Mouse (Mus musculus): ENCODE measurements around the gene Ccdc92. TPM values are rescaled to one million over a fixed set of nuclear protein-coding genes. Genes with fewer than 3 reads are reported as not detected.

The Ccdc92 gene
- total RNA-seq, 2 experiments from 2014 or later = 72.2 to 73.5 TPM

GRCm38 (mm10) chr5:124862871-124863741 lies 882 bp upstream of the Ccdc92 start:
- intact Hi-C loops (cut with DNase I) = no loop called here
- no peak for DNase-seq (ENCODE audit: low spot score in 2 of 2)

- intact Hi-C loops (cut with DNase I) = no loop called here
- DNase-seq (ENCODE audit: low spot score in 2 of 2) = peak in 1 of 2 experiments; percentile 45
Measured at GRCm38 (mm10) chr5:124861463-124861862, 761 bp downstream of the Ccdc92 start.

- no peak for DNase-seq (ENCODE audit: low spot score in 2 of 2)
- intact Hi-C loops (cut with DNase I) = no loop called here
Measured at GRCm38 (mm10) chr5:124860013-124860412, 2.2 kb downstream of the Ccdc92 start.

- DNase-seq (ENCODE audit: low spot score in 2 of 2) = no peak
- intact Hi-C loops (cut with DNase I) = no loop called here
Measured at GRCm38 (mm10) chr5:124854202-124854601, 8.0 kb downstream of the Ccdc92 start.

GRCm38 (mm10) chr5:124853079-124853478 lies 9.1 kb downstream of the Ccdc92 start:
- DNase-seq (ENCODE audit: low spot score in 2 of 2) = peak in 1 of 2 experiments; percentile 67
- intact Hi-C loops (cut with DNase I) = no loop called here

- intact Hi-C loops (cut with DNase I) = no loop called here
- DNase-seq (ENCODE audit: low spot score in 2 of 2) = no peak
Measured at GRCm38 (mm10) chr5:124852294-124852693, 9.9 kb downstream of the Ccdc92 start.

- intact Hi-C loops (cut with DNase I) = no loop called here
- DNase-seq (ENCODE audit: low spot score in 2 of 2) = no peak
Measured at GRCm38 (mm10) chr5:124851572-124851971, 10.7 kb downstream of the Ccdc92 start.

GRCm38 (mm10) chr5:124848994-124849393 lies 13.2 kb downstream of the Ccdc92 start:
- intact Hi-C loops (cut with DNase I) = no loop called here
- no peak for DNase-seq (ENCODE audit: low spot score in 2 of 2)

GRCm38 (mm10) chr5:124847014-124847413 lies 15.2 kb downstream of the Ccdc92 start:
- DNase-seq (ENCODE audit: low spot score in 2 of 2) = no peak
- intact Hi-C loops (cut with DNase I) = no loop called here

- intact Hi-C loops (cut with DNase I) = no loop called here
- DNase-seq (ENCODE audit: low spot score in 2 of 2) = no peak
Measured at GRCm38 (mm10) chr5:124844929-124845328, 17.3 kb downstream of the Ccdc92 start.

GRCm38 (mm10) chr5:124843386-124843785 lies 18.8 kb downstream of the Ccdc92 start:
- intact Hi-C loops (cut with DNase I) = no loop called here
- no peak for DNase-seq (ENCODE audit: low spot score in 2 of 2)

- DNase-seq (ENCODE audit: low spot score in 2 of 2) = no peak
- intact Hi-C loops (cut with DNase I) = no loop called here
Measured at GRCm38 (mm10) chr5:124840669-124841068, 21.6 kb downstream of the Ccdc92 start.

- intact Hi-C loops (cut with DNase I) = no loop called here
Measured at GRCm38 (mm10) chr5:124840202-124840601, 22.0 kb downstream of the Ccdc92 start.

GRCm38 (mm10) chr5:124836621-124837020 lies 25.6 kb downstream of the Ccdc92 start:
- peak; percentile 41 to 81 for DNase-seq (ENCODE audit: low spot score in 2 of 2)
- intact Hi-C loops (cut with DNase I) = no loop called here

More at GRCm38 (mm10) chr5:124840202-124840601, 22.0 kb downstream of the Ccdc92 start:
- DNase-seq (ENCODE audit: low spot score in 2 of 2) = no peak

GRCm38 (mm10) chr5:124836075-124836474 lies 26.1 kb downstream of the Ccdc92 start:
- intact Hi-C loops (cut with DNase I) = no loop called here
- DNase-seq (ENCODE audit: low spot score in 2 of 2) = no peak

GRCm38 (mm10) chr5:124835218-124835617 lies 27.0 kb downstream of the Ccdc92 start:
- no peak for DNase-seq (ENCODE audit: low spot score in 2 of 2)

GRCm38 (mm10) chr5:124830331-124830730 lies 31.9 kb downstream of the Ccdc92 start:
- no peak for DNase-seq (ENCODE audit: low spot score in 2 of 2)
- intact Hi-C loops (cut with DNase I) = no loop called here

More at GRCm38 (mm10) chr5:124835218-124835617, 27.0 kb downstream of the Ccdc92 start:
- intact Hi-C loops (cut with DNase I) = no loop called here

GRCm38 (mm10) chr5:124822128-124822894 lies 39.9 kb downstream of the Ccdc92 start:
- DNase-seq (ENCODE audit: low spot score in 2 of 2) = no peak
- intact Hi-C loops (cut with DNase I) = no loop called here

- no peak for DNase-seq (ENCODE audit: low spot score in 2 of 2)
- intact Hi-C loops (cut with DNase I) = no loop called here
Measured at GRCm38 (mm10) chr5:124817050-124817449, 45.2 kb downstream of the Ccdc92 start.

GRCm38 (mm10) chr5:124814797-124815196 lies 47.4 kb downstream of the Ccdc92 start:
- no peak for DNase-seq (ENCODE audit: low spot score in 2 of 2)
- intact Hi-C loops (cut with DNase I) = no loop called here

GRCm38 (mm10) chr5:124812466-124812865 lies 49.8 kb downstream of the Ccdc92 start:
- intact Hi-C loops (cut with DNase I) = no loop called here
- DNase-seq (ENCODE audit: low spot score in 2 of 2) = no peak
